Comparison of ENCODE assay signal across 13 mouse cellular contexts in genomic region chr6:50960341-50960740, GRCm38 (mm10).
"Had no signal": no experiment of that assay in that cellular context is flagged by ENCODE, and none has a peak within 500 bp of the region (broad histone marks: within the 10 kb centered on the region; RNA-seq: fewer than 3 reads in every experiment).

No protein-coding gene starts in this region.

- H3K9ac ChIP-seq: limb, embryonic 13.5 days; liver, embryonic 14.5 days; neural tube, embryonic 12.5 days; stomach, embryonic 15.5 days had no signal

- H3K27ac ChIP-seq: limb, embryonic 13.5 days; liver, embryonic 14.5 days; neural tube, embryonic 12.5 days; stomach, embryonic 15.5 days had no signal

- DNase-seq: kidney, adult 8-10 months; kidney, postnatal 25 days; lung, adult 18-20 months; midbrain, embryonic 14.5 days; retina, postnatal 1 day; right cerebral cortex, postnatal 4 days; spleen, adult 18-20 months; thymus, adult 2 months; thymus, postnatal 25 days had no signal

- H3K36me3 ChIP-seq: limb, embryonic 13.5 days; neural tube, embryonic 12.5 days; stomach, embryonic 15.5 days had no signal

- H3K9me3 ChIP-seq: limb, embryonic 13.5 days; neural tube, embryonic 12.5 days; stomach, embryonic 15.5 days had no signal

- H3K27me3 ChIP-seq: neural tube, embryonic 12.5 days; stomach, embryonic 15.5 days had no signal

- H3K4me3 ChIP-seq: limb, embryonic 13.5 days; neural tube, embryonic 12.5 days; stomach, embryonic 15.5 days had no signal

- H3K4me1 ChIP-seq: neural tube, embryonic 12.5 days; stomach, embryonic 15.5 days had no signal

- H3K4me2 ChIP-seq: limb, embryonic 13.5 days; neural tube, embryonic 12.5 days; stomach, embryonic 15.5 days had no signal
